Mouse (Mus musculus): ENCODE data around the gene Nupl1.

The Nupl1 gene

GRCm38 (mm10) chr14:60251281-60252003 is at the start of gene Nupl1, which contains the start of gene Gm49336:
Gene Nupl1 (minus strand): TSS chr14:60251431.
Gene Gm49336 (minus strand): TSS chr14:60251507.
- DNase-seq: peak; percentile 98 to 99

- DNase-seq: no peak
Observed at GRCm38 (mm10) chr14:60301024-60301423, 49.8 kb upstream of the Nupl1 start.

- DNase-seq: peak; percentile 60 to 65
Observed at GRCm38 (mm10) chr14:60300224-60300991, 49.2 kb upstream of the Nupl1 start.

GRCm38 (mm10) chr14:60295531-60295930 is 44.3 kb upstream of the Nupl1 start:
- no peak for DNase-seq

- no peak for DNase-seq
Observed at GRCm38 (mm10) chr14:60290363-60290762, 39.1 kb upstream of the Nupl1 start.

GRCm38 (mm10) chr14:60286194-60286863 is 35.1 kb upstream of the Nupl1 start:
- no peak for DNase-seq

- DNase-seq: no peak
Observed at GRCm38 (mm10) chr14:60275301-60276276, 24.4 kb upstream of the Nupl1 start.

GRCm38 (mm10) chr14:60273346-60273745 is 22.1 kb upstream of the Nupl1 start:
- no peak for DNase-seq

- DNase-seq: no peak
Observed at GRCm38 (mm10) chr14:60269333-60269732, 18.1 kb upstream of the Nupl1 start.

- peak; percentile 96 for DNase-seq
Observed at GRCm38 (mm10) chr14:60264990-60265876, 14.0 kb upstream of the Nupl1 start, which contains the start of gene Mtmr6. Gene Mtmr6 (plus strand): TSS chr14:60265228.

- DNase-seq: no peak
Observed at GRCm38 (mm10) chr14:60262316-60262715, 11.1 kb upstream of the Nupl1 start.

GRCm38 (mm10) chr14:60257851-60258250 is 6.6 kb upstream of the Nupl1 start:
- no peak for DNase-seq

- DNase-seq: no peak
Observed at GRCm38 (mm10) chr14:60257101-60257500, 5.9 kb upstream of the Nupl1 start.

GRCm38 (mm10) chr14:60256356-60256755 is 5.1 kb upstream of the Nupl1 start:
- no peak for DNase-seq

GRCm38 (mm10) chr14:60254774-60255173 is 3.5 kb upstream of the Nupl1 start:
- DNase-seq: no peak

- no peak for DNase-seq
Observed at GRCm38 (mm10) chr14:60253466-60253865, 2.2 kb upstream of the Nupl1 start.

GRCm38 (mm10) chr14:60252004-60253000 is 1.1 kb upstream of the Nupl1 start:
- DNase-seq: peak; percentile 67 to 77

GRCm38 (mm10) chr14:60250879-60251278 is 352 bp downstream of the Nupl1 start:
- no peak for DNase-seq

GRCm38 (mm10) chr14:60250366-60250765 is 865 bp downstream of the Nupl1 start:
- no peak for DNase-seq

GRCm38 (mm10) chr14:60238551-60238950 is 12.7 kb downstream of the Nupl1 start:
- no peak for DNase-seq

Measured in cerebellum, postnatal 10 days (tissue).